Mouse (Mus musculus): ENCODE measurements around the gene Glis2. TPM values are rescaled to one million over a fixed set of nuclear protein-coding genes. Genes with fewer than 3 reads are reported as not detected.
A peak's percentile ranks its signal among the peaks of the same experiment; 100 is the strongest.

Gene Glis2
- total and polyA plus RNA-seq, 3 experiments, result 0.59 to 3.3 (median 2.5) TPM

DNA sequence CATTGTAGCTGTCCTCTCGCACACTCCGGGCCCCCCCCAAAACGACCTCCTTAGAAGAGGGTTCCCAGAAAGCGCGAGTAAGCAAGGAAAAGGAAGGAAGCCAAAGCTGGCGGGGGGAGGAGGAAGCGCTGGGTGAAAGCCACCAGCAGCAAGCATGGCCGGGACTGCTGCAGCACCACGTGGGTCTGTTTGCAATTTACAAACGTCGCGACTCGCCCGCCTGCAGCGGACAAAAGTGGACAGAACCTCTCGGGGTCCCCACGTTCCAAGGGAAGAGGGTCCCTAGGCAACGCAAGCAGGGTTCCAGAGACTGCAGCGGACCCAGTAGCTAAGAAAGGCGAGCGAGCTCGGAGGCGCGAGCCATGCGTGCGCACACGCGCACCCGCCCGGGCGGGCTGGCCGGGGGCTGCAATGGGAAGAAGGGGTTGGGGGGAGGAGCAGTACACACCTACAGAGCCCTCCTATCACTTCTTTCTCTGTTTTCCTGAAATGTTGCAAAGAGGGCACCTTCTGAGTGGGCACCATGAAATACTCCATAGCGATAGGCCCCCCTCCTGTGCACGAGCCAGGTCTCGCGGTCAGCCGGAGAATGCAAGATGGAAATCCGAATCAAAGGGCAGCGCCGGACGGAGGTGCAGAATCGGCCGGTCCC is 35.4 kb upstream of the Glis2 start:
- Histone ChIP-seq H3K36me3 (replicated peaks in 1 of 2; ENCODE audit: control insufficient read depth in 1 of 2, insufficient read depth in 1 of 2, low read length in 1 of 2) (peaks cover 0 to 27% of the 10 kb centered on the region in 2 experiments), H3K9me3 (replicated peaks; ENCODE audit: low read length) (peaks cover 10% of the 10 kb centered on the region), H3K4me2 (ENCODE audit: insufficient read depth, low read depth, poor library complexity, severe bottlenecking) (peak overlapping the region; percentile 77), H3K9ac (ENCODE audit: insufficient read depth, low read depth) (peak overlapping the region; percentile 67), H3K27ac (ENCODE audit: insufficient read depth, low read depth) (peak overlapping the region; percentile 64), H3K4me1 (ENCODE audit: control insufficient read depth in 1 of 2, insufficient read depth in 2 of 2) (peaks cover 9 to 39% of the 10 kb centered on the region in 2 experiments), H3K4me3 (replicated peaks in 1 of 3; ENCODE audit: low read depth in 2 of 3, low read length in 2 of 3, poor library complexity in 1 of 3) (peak overlapping the region; percentile 71 to 92 (median 79)), H3K79me2 (replicated peaks; ENCODE audit: control insufficient read depth, extremely low read depth, insufficient read depth, poor library complexity, severe bottlenecking) (peaks cover 18% of the 10 kb centered on the region), H3K27me3 (replicated peaks) (peaks cover 20% of the 10 kb centered on the region)
- TF ChIP-seq MXI1 (IDR thresholded peaks at IDR 0.05; ENCODE audit: low read depth, low read length), result peak; percentile 99
- peak; percentile 70; the same call in 1 of the 2 replicates for TF ChIP-seq NELFE (IDR thresholded peaks at IDR 0.05; ENCODE audit: low read depth, low read length)
- no peak for TF ChIP-seq USF2 (conservative IDR thresholded peaks at IDR 0.05; ENCODE audit: low read depth, low read length)
- no peak for TF ChIP-seq MEF2A (IDR thresholded peaks at IDR 0.05; ENCODE audit: borderline replicate concordance, low read depth, low read length)
- 0 out of 2 replicates have a peak, but pooled peaks have one; percentile 13 for TF ChIP-seq CHD2 (IDR thresholded peaks at IDR 0.05; ENCODE audit: low read length)
- TF ChIP-seq MYC (IDR thresholded peaks at IDR 0.05; ENCODE audit: low read depth, low read length), result peak; percentile 95
- peak; percentile 67 for TF ChIP-seq NRF1 (IDR thresholded peaks at IDR 0.05; ENCODE audit: low read depth, low read length)
- 0 out of 2 replicates have a peak, but pooled peaks have one; percentile 14 for TF ChIP-seq SIN3A (IDR thresholded peaks at IDR 0.05; ENCODE audit: low read length)
- TF ChIP-seq PAX5 (IDR thresholded peaks at IDR 0.05; ENCODE audit: low read length), result no peak
- TF ChIP-seq ZC3H11A (IDR thresholded peaks at IDR 0.05; ENCODE audit: low read depth, low read length), result no peak
- no peak for TF ChIP-seq MAFK (IDR thresholded peaks at IDR 0.05; ENCODE audit: insufficient replicate concordance, low read length)
- TF ChIP-seq USF1 (IDR thresholded peaks at IDR 0.05; ENCODE audit: low read depth, low read length), result peak; percentile 58
- TF ChIP-seq UBTF (IDR thresholded peaks at IDR 0.05; ENCODE audit: low read depth, low read length), result peak; percentile 70; the same call in 1 of the 2 replicates
- peak; percentile 38; the same call in 1 of the 2 replicates for TF ChIP-seq ZMIZ1 (IDR thresholded peaks at IDR 0.05; ENCODE audit: low read depth, low read length)
- no peak for TF ChIP-seq ZKSCAN1 (IDR thresholded peaks at IDR 0.05; ENCODE audit: borderline replicate concordance, low read depth, low read length)
- no peak for TF ChIP-seq KAT2A (IDR thresholded peaks at IDR 0.05; ENCODE audit: insufficient replicate concordance, low read length)
- peak; percentile 94 for TF ChIP-seq MAX (IDR thresholded peaks at IDR 0.05; ENCODE audit: low read length)
- TF ChIP-seq POLR2A (IDR thresholded peaks at IDR 0.05; ENCODE audit: low read depth, low read length), result peak; percentile 3; the same call in 1 of the 2 replicates
- in situ Hi-C loops (cut with MboI; ENCODE audit: low pct_ligation_motif_present, low pct_unique_long_range_greater_than_20kb, low sequenced_read_pairs) (loop anchor here (5.0 kb wide), 1 partner anchor 118 kb away; the partner anchor contains the start of gene Coro7), dilution Hi-C loops (cut with MboI; ENCODE audit: extremely low pct_ligation_motif_present, extremely low pct_unique_long_range_greater_than_20kb, low sequenced_read_pairs) (no loop called here)
- peak; percentile 57 for DNase-seq (ENCODE audit: extremely low read depth)

- dilution Hi-C loops (cut with MboI; ENCODE audit: extremely low pct_ligation_motif_present, extremely low pct_unique_long_range_greater_than_20kb, low sequenced_read_pairs) (no loop called here), in situ Hi-C loops (cut with MboI; ENCODE audit: low pct_ligation_motif_present, low pct_unique_long_range_greater_than_20kb, low sequenced_read_pairs) (loop anchor here (5.0 kb wide), 1 partner anchor 118 kb away; the partner anchor contains the start of gene Coro7)
- TF ChIP-seq TBP (conservative IDR thresholded peaks at IDR 0.05; ENCODE audit: low read depth, low read length) (no peak), CHD2 (IDR thresholded peaks at IDR 0.05; ENCODE audit: low read length) (0 out of 2 replicates have a peak, but pooled peaks have one; percentile 17), HCFC1 (IDR thresholded peaks at IDR 0.05; ENCODE audit: low read depth, low read length) (peak; percentile 58), USF1 (IDR thresholded peaks at IDR 0.05; ENCODE audit: low read depth, low read length) (no peak), KAT2A (IDR thresholded peaks at IDR 0.05; ENCODE audit: insufficient replicate concordance, low read length) (peak; percentile 75; the same call in 1 of the 2 replicates), NELFE (IDR thresholded peaks at IDR 0.05; ENCODE audit: low read depth, low read length) (no peak), PAX5 (IDR thresholded peaks at IDR 0.05; ENCODE audit: low read length) (no peak), NRF1 (IDR thresholded peaks at IDR 0.05; ENCODE audit: low read depth, low read length) (no peak), ZKSCAN1 (IDR thresholded peaks at IDR 0.05; ENCODE audit: borderline replicate concordance, low read depth, low read length) (no peak; the same call in 1 of the 2 replicates), SIN3A (IDR thresholded peaks at IDR 0.05; ENCODE audit: low read length) (peak; percentile 100), JUN (IDR thresholded peaks at IDR 0.05; ENCODE audit: insufficient read depth, low read depth, low read length) (no peak), SMC3 (IDR thresholded peaks at IDR 0.05; ENCODE audit: low read depth, low read length) (peak; percentile 29), GABPA (IDR thresholded peaks at IDR 0.05; ENCODE audit: insufficient replicate concordance, low read depth, low read length) (no peak), EP300 (IDR thresholded peaks at IDR 0.05; ENCODE audit: low read length) (no peak), BHLHE40 (IDR thresholded peaks at IDR 0.05; ENCODE audit: low read depth, low read length) (peak; percentile 44), CTCF (conservative IDR thresholded peaks at IDR 0.05 in 1 of 2, IDR thresholded peaks at IDR 0.05 in 1 of 2; ENCODE audit: low read depth in 2 of 2, low read length in 2 of 2) (peak in 1 of 2 experiments; percentile 83; a peak in 2 of 4 replicates), ZC3H11A (IDR thresholded peaks at IDR 0.05; ENCODE audit: low read depth, low read length) (no peak), ELF1 (IDR thresholded peaks at IDR 0.05; ENCODE audit: low read depth, low read length) (peak; percentile 51; the same call in 1 of the 2 replicates), MXI1 (IDR thresholded peaks at IDR 0.05; ENCODE audit: low read depth, low read length) (no peak; the same call in none of the 2 replicates), JUND (conservative IDR thresholded peaks at IDR 0.05; ENCODE audit: low read depth, low read length) (no peak)
Observed at GRCm38 (mm10) chr16:4559715-4560144, 34.8 kb upstream of the Glis2 start, which contains the start of gene Tfap4. TSS of gene Tfap4 (minus strand) at chr16:4559854.

More at GRCm38 (mm10) chr16:4559715-4560144, 34.8 kb upstream of the Glis2 start, which contains the start of gene Tfap4:
- Histone ChIP-seq H3K36me3 (replicated peaks in 1 of 2; ENCODE audit: control insufficient read depth in 1 of 2, insufficient read depth in 1 of 2, low read length in 1 of 2) (peaks cover 0 to 25% of the 10 kb centered on the region in 2 experiments), H3K27ac (ENCODE audit: insufficient read depth, low read depth) (peak within 1 kb of the TSS; percentile 64), H3K4me1 (ENCODE audit: control insufficient read depth in 1 of 2, insufficient read depth in 2 of 2) (peaks cover 9 to 33% of the 10 kb centered on the region in 2 experiments), H3K9ac (ENCODE audit: insufficient read depth, low read depth) (peak within 1 kb of the TSS; percentile 67), H3K79me2 (replicated peaks; ENCODE audit: control insufficient read depth, extremely low read depth, insufficient read depth, poor library complexity, severe bottlenecking) (peaks cover 18% of the 10 kb centered on the region), H3K4me2 (ENCODE audit: insufficient read depth, low read depth, poor library complexity, severe bottlenecking) (peak within 1 kb of the TSS; percentile 77), H3K27me3 (replicated peaks) (peaks cover 26% of the 10 kb centered on the region), H3K9me3 (replicated peaks; ENCODE audit: low read length) (peaks cover 10% of the 10 kb centered on the region), H3K4me3 (replicated peaks in 1 of 3; ENCODE audit: low read depth in 2 of 3, low read length in 2 of 3, poor library complexity in 1 of 3) (peak within 1 kb of the TSS; percentile 71 to 92 (median 79))
- peak; percentile 93 for DNase-seq (ENCODE audit: extremely low read depth)

Measured in CH12.LX (cell line).